Comparison of ENCODE assay signal across 11 mouse cellular contexts in genomic region chr5:113910065-113910701, GRCm38 (mm10). TPM values are rescaled to one million over a fixed set of nuclear protein-coding genes. Genes with fewer than 3 reads are reported as not detected.
DNase-seq lines count a peak whose midpoint lies in the region; ATAC-seq lines count a peak whose summit lies in the region.
"Had no signal": no experiment of that assay in that cellular context is flagged by ENCODE, and none has a peak within 500 bp of the region (broad histone marks: within the 10 kb centered on the region; RNA-seq: fewer than 3 reads in every experiment).

No protein-coding gene starts in this region.

- ATAC-seq in heart, embryonic 16.5 days (replicated peaks; ENCODE audit: extremely low read depth, insufficient read depth, low FRiP score), result no peak
- no peak for ATAC-seq in liver, embryonic 11.5 days (replicated peaks; ENCODE audit: low FRiP score)

- H3K9ac ChIP-seq in heart, embryonic 16.5 days (ENCODE audit: low read length), result no peak overlapping the region; the same call in 1 of the 2 replicates
- 0 out of 2 replicates have a peak overlapping the region, but pooled peaks have one; percentile 20 for H3K9ac ChIP-seq in liver, embryonic 11.5 days (ENCODE audit: low read depth, low read length)

- H3K27ac ChIP-seq in heart, embryonic 16.5 days (ENCODE audit: low read length), result peak overlapping the region; percentile 46; the same call in 1 of the 2 replicates
- peak overlapping the region; percentile 38; the same call in 1 of the 2 replicates for H3K27ac ChIP-seq in liver, embryonic 11.5 days (ENCODE audit: low read depth, low read length)

- H3K27me3 ChIP-seq in heart, embryonic 16.5 days (ENCODE audit: control insufficient read depth, insufficient read depth, low read length), result no peaks in the 10 kb centered on the region
- H3K27me3 ChIP-seq in liver, embryonic 11.5 days (replicated peaks; ENCODE audit: control insufficient read depth, insufficient read depth, low read length), result no peaks in the 10 kb centered on the region

- no peaks in the 10 kb centered on the region for H3K36me3 ChIP-seq in heart, embryonic 16.5 days (ENCODE audit: control insufficient read depth, insufficient read depth)
- no peaks in the 10 kb centered on the region for H3K36me3 ChIP-seq in liver, embryonic 11.5 days (ENCODE audit: control insufficient read depth, insufficient read depth, low read length)

- intact Hi-C loops in gastrocnemius, postnatal 36 days (cut with DNase I), result loop anchor here (5.0 kb wide), 1 partner anchor 42 kb away; no protein-coding TSS in a partner anchor

- peak overlapping the region; percentile 13; the same call in 1 of the 2 replicates for H3K4me2 ChIP-seq in heart, embryonic 16.5 days (ENCODE audit: low read depth, low read length)
- H3K4me2 ChIP-seq in liver, embryonic 11.5 days, result peak overlapping the region; percentile 93

- no peaks in the 10 kb centered on the region for H3K9me3 ChIP-seq in heart, embryonic 16.5 days (replicated peaks; ENCODE audit: control insufficient read depth, low read length)
- no peaks in the 10 kb centered on the region for H3K9me3 ChIP-seq in liver, embryonic 11.5 days (ENCODE audit: control insufficient read depth, low read length)

- WGBS in heart, embryonic 16.5 days, result 21% methylated on average over 10 of the region's 10 CpGs
- 22% methylated on average over 10 of the region's 10 CpGs for WGBS in liver, embryonic 11.5 days

- H3K4me1 ChIP-seq in heart, embryonic 16.5 days (ENCODE audit: control insufficient read depth, insufficient read depth, low read length), result peaks cover 25% of the 10 kb centered on the region
- H3K4me1 ChIP-seq in liver, embryonic 11.5 days (replicated peaks; ENCODE audit: control insufficient read depth, insufficient read depth, low read length), result peaks cover 42% of the 10 kb centered on the region

- no peak for DNase-seq in heart, adult 11 months
- DNase-seq in right cerebral cortex, postnatal 25 days, result peak; percentile 23
- DNase-seq in right cerebral cortex, postnatal 14 days, result no peak
- DNase-seq in liver, embryonic 11.5 days (ENCODE audit: low spot score), result no peak
- DNase-seq in gastrocnemius, postnatal 36 days, result no peak
- no peak for DNase-seq in embryo, embryonic 10.5 days (ENCODE audit: low spot score)
- no peak for DNase-seq in adrenal gland, postnatal 10 days
- DNase-seq: cerebellum, adult 9-10 months; layer of hippocampus, postnatal 36 days; spleen, adult 18-20 months had no signal

- no peak overlapping the region for H3K4me3 ChIP-seq in heart, embryonic 16.5 days (ENCODE audit: low read length)
- peak overlapping the region; percentile 12; the same call in 1 of the 2 replicates for H3K4me3 ChIP-seq in liver, embryonic 11.5 days (ENCODE audit: low read depth, low read length)

RNA-seq across cellular contexts. Expression of gene Coro1c, which starts 1.6 kb away (rescaled TPM):
- 85.9 and 89.0 TPM in 2 replicates for polyA plus RNA-seq in heart, embryonic 16.5 days (2015; fragmentation: Nextera tagmentation; extraction: Ambion mirVana)
- 122 and 137 TPM in 2 replicates for polyA plus RNA-seq in liver, embryonic 11.5 days (2014; fragmentation: Nextera tagmentation; extraction: Ambion mirVana)
- 10 to 100 TPM; 10.6 to 14.4 TPM for total RNA-seq in gastrocnemius, postnatal 36 days (2021)
- total RNA-seq in adrenal gland, postnatal 10 days (2021), result 10 to 100 TPM; 66.4 to 78.9 TPM

Comparison
In these comparisons a context has a peak if more than half of its experiments do, and no peak if none do; other contexts are left out.
1. RNA of gene Coro1c, which starts 1.6 kb away (total RNA-seq): 66.4 to 78.9 TPM in adrenal gland, postnatal 10 days; 10.6 to 14.4 TPM in gastrocnemius, postnatal 36 days; every median in the first group is over 4 times any median in the second.